Mouse (Mus musculus): ENCODE measurements at regions not wholly inside any gene's neighbourhood (a gene's known extent, or its start where the extent isn't known, plus 50 kb on each side); places are given as distances from the start of the nearest gene placed in this dataset.
A peak's percentile ranks its signal among the peaks of the same experiment; 100 is the strongest.
"Not testable (repeated sequence)": the region's sequence is repeated elsewhere in the genome, so short reads cannot be mapped to it uniquely, and the experiment has no call there.

DNA sequence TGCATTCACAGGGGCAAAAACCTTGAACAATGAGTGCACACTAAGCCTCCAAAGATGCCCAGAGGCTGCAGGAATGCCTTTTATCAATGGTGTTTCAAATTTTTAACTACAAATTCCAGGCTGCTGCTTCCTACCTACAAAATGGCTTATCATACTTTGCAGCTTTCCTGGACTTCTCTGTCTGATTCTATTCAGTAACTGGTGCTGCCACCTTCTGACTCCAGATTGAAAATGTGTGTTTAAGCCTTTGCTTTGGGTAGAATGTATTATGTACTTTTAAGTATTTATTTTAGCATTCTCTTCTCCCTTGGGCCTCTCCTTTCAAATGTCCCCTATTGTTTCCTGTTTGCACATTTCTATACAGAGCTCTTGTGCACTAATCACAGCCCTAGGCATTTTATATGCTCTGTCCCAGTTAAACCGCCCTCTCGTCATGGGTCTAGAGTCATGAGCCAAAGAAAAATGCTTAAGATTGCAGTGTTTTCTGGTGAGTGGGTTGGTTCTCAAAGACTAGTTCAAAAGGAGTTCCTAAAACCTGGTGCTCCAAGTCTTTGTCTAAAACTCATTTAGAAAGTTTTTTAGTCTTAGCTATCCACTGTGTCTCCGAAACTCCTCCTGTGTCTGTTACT is 472.3 kb upstream of the Dpp10 start:
- DNase-seq (ENCODE audit: low read depth, low spot score), result peak; percentile 7

DNA sequence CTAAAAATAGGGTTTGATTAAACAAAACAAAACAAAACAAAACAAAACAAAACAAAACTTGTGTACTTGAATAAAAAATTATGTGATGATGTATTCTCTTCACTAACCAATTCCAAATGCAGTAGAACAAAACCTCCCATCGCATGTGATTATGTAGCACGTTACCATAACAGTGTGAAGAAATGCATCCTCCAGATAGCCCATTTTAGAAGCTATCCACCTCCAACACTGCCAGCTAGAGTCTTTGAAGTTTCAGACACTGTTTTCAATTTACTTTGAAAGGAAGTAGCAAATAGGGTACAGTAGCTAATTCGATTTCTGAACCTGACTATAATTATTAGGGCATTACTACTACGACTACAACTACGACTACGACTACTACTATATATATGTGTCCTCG is 465.1 kb upstream of the Dpp10 start:
- no peak for DNase-seq (ENCODE audit: low read depth, low spot score)

DNA sequence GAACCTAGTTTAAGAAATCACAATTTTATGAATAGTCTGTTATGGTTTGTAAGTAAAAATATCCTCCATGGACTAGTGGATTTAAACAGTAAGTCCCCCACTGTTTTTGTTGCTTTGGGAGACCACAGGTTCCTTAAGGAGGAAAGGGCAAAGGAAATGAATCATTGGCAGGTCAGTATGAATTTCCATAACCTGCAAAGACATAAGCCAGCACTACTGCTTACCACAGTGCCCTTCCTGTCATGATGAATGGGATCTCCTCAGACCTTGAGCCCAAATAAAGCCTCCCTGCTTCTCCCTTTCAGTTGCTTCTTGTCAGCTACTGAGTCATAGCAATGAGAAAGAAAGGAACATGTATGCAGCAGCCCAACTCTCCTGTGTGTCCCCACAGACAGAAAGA is 443.1 kb upstream of the Dpp10 start:
- DNase-seq (ENCODE audit: low read depth, low spot score), result no peak

DNA sequence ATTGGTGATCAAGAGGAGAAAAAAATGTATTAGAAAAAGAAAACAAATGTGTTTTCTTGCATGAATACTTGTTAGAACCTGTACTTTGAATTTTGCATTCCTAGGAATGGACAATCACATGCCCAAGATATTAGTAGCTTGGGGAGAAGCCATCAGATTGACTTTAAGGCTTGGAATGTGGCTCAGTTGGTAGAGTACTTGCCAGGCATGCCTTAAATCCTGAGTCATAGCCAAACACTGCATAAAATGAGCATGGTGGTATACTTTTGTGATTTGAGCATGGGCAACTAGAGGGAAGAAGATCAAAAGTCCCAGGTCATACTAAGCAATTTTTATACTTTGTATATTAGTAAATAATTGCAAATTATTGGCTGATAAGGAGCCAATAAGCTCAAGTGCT is 442.6 kb upstream of the Dpp10 start:
- no peak for DNase-seq (ENCODE audit: low read depth, low spot score)

DNA sequence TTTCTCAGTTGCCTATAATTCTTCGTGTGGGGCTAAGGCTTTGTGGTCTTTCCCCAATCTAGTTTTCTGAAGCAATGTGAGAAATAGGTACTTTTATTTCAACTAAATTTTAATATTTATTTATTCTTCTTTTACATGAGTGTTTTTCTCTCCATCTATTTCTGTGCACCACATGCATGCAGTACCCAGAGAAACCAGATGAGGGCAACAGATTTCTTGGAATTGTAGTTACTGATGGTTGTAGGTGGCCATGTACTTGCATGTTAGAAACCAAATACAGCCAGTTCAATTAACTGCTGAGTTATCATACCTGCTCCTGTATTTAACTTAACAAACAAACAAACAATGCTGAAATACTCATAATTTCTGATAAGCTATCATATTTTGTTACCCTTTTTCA is 404.8 kb upstream of the Dpp10 start:
- DNase-seq (ENCODE audit: low read depth, low spot score), result no peak

DNA sequence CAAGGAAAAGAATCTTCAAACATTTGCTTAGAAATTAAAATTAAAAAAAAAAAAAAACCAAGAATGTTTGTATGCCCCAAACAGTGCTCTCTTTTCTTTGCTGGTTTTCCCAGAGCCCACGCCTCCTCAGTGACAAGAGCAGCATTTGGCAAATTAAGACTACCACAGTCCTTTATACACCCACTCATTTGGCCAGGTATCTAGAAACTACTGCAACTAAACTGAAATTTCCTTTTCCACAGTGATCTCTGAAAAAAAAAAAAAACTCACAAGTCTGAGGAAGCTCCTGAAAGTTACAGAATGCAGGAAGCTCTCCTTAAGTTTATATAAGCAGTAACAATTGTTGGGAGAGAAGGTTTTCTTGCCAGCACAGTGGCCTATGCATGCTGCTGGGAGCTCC is 394.2 kb upstream of the Dpp10 start:
- DNase-seq (ENCODE audit: low read depth, low spot score), result no peak

DNA sequence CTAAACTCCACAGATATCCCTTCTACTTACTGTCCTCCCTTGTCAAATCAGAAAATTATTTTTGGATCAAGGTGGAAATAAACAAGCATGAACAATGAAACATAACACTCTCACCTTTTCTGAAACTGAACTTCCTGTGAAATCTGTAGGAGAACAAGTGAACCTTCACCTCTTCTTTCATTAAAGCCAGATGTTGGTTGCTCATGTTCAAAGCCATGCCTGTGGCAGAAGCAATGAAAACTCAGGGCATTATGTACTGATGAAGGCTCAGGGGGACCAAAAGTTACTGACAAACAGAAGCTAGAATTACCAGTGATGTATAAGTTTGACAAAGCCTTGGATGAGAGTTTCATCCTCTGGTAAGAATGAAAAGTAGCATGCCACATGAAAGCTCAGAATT is 390.5 kb upstream of the Dpp10 start:
- peak; percentile 1 for DNase-seq (ENCODE audit: low read depth, low spot score)

DNA sequence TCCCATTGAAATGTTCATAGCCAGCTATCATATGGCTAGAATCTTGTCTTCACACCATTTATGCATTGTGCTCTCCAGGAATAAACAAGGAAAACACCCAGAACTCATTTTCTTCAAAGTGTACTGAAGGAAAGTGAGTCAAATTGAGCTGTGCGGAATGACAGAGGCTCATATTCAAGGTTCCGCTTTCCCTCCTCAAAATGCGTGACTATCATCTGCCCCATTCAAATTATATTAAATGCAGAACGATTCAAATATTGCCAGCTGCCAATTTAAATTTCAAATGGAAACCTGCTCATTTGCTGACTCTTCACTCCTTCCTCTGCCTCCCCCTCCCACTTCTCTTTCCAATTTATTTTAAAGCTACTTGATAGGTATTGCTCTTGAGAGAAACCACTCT is 384.2 kb upstream of the Dpp10 start:
- DNase-seq (ENCODE audit: low read depth, low spot score), result no peak

DNA sequence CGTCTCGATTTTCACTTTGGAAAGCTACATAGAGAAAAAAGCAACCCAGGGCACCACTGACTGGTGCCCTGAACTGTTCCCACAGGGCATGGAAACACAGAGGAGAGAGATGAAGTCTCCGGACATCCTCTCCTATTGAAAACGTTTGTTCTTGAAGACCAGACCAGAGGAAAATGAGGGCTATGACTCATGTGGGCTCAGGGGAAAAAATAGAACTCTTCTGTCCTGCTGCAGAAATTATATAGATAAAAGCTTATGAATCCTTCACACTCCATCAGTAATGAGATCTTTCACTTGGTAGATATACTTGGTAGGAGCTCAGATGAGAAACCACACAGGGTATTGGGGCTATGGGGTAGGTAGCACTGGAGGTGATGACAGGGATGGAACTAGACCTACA is 371.4 kb upstream of the Dpp10 start:
- no peak for DNase-seq (ENCODE audit: low read depth, low spot score)

DNA sequence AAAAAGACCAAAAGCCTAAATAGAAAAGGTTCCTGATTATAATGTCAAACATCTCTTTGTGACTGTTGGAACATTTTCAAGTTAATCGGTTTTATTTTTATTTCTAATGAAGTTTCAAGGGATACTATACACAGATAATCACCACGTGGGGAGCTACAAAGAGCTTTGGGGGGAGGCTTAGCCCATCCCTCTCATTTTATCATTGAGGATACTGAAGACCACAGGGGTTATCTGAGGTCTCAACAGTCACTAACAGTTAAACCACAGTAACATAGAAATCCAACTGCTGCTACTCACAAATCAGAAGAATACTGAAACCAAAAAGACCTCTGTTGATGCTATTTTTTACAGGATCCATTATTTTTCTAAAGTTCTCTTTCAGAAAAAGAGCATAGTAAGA is 364.9 kb upstream of the Dpp10 start:
- DNase-seq (ENCODE audit: low read depth, low spot score), result no peak

DNA sequence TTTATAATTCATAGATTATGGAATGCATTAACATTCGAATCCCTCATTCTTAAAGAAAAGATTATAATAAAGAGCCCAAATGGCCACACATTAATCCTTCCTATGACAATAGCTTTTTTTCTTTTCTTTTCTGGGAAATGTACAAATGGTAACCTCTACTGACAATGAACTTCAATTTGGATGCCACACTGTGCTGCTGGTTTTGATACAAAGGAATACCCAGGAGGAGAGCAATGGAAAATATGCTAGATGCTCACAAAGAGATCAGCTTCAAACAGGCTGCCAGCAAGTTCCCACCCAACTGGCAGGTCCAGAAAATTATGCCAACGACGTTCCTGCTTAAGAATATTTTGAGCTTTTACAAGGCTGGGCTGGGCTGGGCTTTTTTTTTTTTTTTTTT is 364.4 kb upstream of the Dpp10 start:
- no peak for DNase-seq (ENCODE audit: low read depth, low spot score)

DNA sequence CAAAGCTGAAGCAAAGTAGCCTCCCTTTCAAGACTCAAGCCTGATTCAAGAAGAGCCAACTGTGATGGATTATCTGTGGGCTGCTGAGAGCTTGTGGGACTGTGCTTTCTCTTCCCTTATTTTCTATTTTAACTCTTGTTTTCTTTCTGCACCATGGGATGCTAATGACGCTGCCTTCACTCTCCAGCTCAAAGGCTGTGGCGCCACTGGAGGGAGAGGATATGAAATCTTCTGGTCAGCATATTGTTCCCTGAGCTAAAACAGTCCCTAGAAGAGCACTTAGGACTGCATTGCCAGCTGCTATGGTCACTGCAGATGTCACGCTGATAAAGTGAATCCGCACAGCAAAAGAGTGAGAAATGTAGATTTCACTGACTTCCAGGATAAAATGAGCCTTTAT is 324.2 kb upstream of the Dpp10 start:
- DNase-seq (ENCODE audit: low read depth, low spot score), result no peak

DNA sequence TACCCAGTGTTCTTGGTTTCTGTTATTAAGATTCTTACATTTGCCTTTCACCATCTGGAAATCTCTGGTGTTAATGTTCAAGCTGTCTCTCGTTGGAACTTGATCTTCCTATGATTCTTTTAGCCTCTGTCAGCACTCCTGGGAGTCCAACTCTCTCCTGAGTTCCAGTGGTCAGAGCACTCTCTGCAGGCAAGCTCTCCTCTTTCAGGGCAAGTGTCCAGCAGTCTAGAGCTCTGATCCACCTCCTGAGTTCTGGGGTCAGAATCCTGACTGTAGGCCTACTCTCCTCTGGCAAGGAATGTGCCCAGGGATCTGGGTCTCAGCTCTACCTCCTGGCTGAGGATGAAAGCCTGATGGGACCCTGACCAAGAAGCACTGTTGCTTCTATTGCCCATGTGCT is 303.1 kb upstream of the Dpp10 start:
- DNase-seq (ENCODE audit: low read depth, low spot score), result not testable (repeated sequence)

DNA sequence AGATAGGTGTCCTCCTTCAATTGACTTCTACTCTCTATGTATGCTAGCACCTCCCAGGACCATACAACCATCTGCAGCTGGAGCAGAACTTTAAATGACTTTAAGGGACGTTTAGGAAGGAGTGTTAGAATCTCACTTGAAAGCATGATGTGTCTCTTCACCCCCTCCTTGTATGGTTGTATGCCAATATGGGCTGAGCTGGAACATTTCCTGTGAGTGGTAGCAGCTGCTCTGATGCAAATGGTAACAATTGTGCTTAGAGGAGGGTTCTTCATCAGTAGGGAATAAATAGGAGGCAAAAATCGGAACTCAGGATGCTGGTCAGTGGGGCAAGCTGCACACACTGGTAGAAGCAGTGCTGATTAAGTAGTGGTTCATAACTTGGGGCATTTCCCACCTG is 294.1 kb upstream of the Dpp10 start:
- no peak for DNase-seq (ENCODE audit: low read depth, low spot score)

DNA sequence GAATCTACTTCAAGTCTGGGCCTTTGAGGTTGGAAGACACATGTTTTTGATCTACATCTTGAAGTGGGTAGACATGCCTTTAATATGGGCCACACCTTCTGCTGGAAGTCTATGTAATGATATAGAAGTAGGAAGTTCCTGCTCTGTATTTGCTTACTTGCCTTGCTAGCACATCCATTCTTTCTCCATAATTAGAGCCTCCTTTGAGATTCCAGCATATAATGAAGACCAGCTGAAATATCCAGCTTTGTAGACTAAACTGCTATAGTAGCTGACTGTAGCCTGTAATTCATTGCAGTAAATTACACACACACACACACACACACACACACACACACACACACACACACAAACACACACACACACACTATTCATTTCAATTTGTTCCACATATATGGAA is 293.3 kb upstream of the Dpp10 start:
- no peak for DNase-seq (ENCODE audit: low read depth, low spot score)

DNA sequence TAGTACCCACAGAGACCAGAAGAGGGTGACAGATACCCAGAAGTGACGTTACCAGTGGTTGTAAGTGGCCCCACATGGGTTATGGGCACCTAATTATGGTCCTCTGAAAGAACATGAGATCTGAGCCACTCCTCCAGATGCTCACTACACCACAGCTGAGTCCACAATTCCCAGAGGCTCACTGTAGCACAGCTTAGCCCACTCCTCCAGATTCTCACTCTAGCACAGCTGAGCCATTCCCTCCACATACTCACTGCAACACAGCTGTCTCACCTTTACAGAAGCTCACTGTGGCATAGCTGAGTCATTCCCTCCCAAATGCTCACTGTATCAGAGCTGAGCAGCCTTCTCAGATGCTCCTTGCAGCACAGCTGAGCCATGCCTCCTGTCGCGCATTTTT is 286.9 kb upstream of the Dpp10 start:
- no peak for DNase-seq (ENCODE audit: low read depth, low spot score)

Data from embryo, embryonic 11.5 days (tissue).